Mouse (Mus musculus) MEL (cell line): ENCODE data around the gene Zdbf2.

ENCODE experiments used
- TAL1 ChIP-seq: IDR thresholded peaks from 2 replicates; pipeline ENCODE4 v1.6.1; 2012; ENCODE audit warnings: mild to moderate bottlenecking, inconsistent platforms, low read length, moderate library complexity, mixed read lengths
- ZKSCAN1 ChIP-seq: IDR thresholded peaks from 2 replicates; pipeline ENCODE4 v1.6.1; 2012; ENCODE audit warnings: low read depth, mild to moderate bottlenecking, inconsistent platforms, low read length, improper control_type of control experiment, moderate library complexity

- TF ChIP-seq ZKSCAN1 = no peak
- no peak for TF ChIP-seq TAL1
These were observed 5.0 kb downstream of the Zdbf2 start for GRCm38 (mm10) chr1:63278106-63278505.
